Mouse (Mus musculus) heart, adult 2 months (tissue): ENCODE data around the gene Cnga2. TPM values are rescaled to one million over a fixed set of nuclear protein-coding genes. Genes with fewer than 3 reads are reported as not detected.

ENCODE experiments used
- DNase-seq, 2 experiments: peaks; one replicate each; pipeline ENCODE4 v3.0.0; 2021
- H3K27ac ChIP-seq: fragments of 200-600 bp; 2 replicates; pipeline ENCODE4 v1.8.1; 2022
- H3K27me3 ChIP-seq: fragments of 200-500 bp; 2 replicates; pipeline ENCODE4 v1.6.1; 2012; ENCODE audit warnings: mild to moderate bottlenecking, low read length, inconsistent platforms, mixed read lengths; ENCODE audit not compliant: control insufficient read depth, insufficient read depth
- H3K36me3 ChIP-seq: fragments of 200-500 bp; 2 replicates; pipeline ENCODE4 v1.6.1; 2012; ENCODE audit warnings: low read length, inconsistent platforms; ENCODE audit not compliant: control insufficient read depth, insufficient read depth
- H3K4me1 ChIP-seq: fragments of 200-500 bp; 2 replicates; pipeline ENCODE4 v1.6.1; 2011; ENCODE audit warnings: low read length; ENCODE audit not compliant: control insufficient read depth, insufficient read depth
- H3K4me3 ChIP-seq: fragments of 200-600 bp; 2 replicates; pipeline ENCODE4 v1.8.1; 2022
- H3K79me2 ChIP-seq: fragments of 200-500 bp; replicated peaks from 2 replicates; pipeline ENCODE4 v1.6.1; 2012; ENCODE audit warnings: mild to moderate bottlenecking, inconsistent platforms, low read length, moderate library complexity, mixed read lengths; ENCODE audit not compliant: control insufficient read depth, insufficient read depth
- H3K9ac ChIP-seq: fragments of 200-500 bp; 2 replicates; pipeline ENCODE4 v1.6.1; 2012; ENCODE audit warnings: low read depth, mild to moderate bottlenecking, control low read depth, inconsistent platforms, low read length, mixed read lengths
- CTCF ChIP-seq: fragments of 200-600 bp; IDR thresholded peaks from 2 replicates; pipeline ENCODE4 v1.8.1; 2022; ENCODE audit warnings: antibody characterized with exemption, mild to moderate bottlenecking, moderate library complexity
- EP300 ChIP-seq: fragments of 200-500 bp; IDR thresholded peaks from 2 replicates; pipeline ENCODE4 v1.6.1; 2011; ENCODE audit warnings: low read depth, low read length, control low read depth; ENCODE audit not compliant: insufficient read depth
- POLR2A ChIP-seq: fragments of 200-500 bp; IDR thresholded peaks from 2 replicates; pipeline ENCODE4 v1.6.1; 2011; ENCODE audit warnings: mild to moderate bottlenecking, low read depth, low read length, control low read depth; ENCODE audit not compliant: insufficient read depth
- WGBS: fragments of 180-500 bp; shearing (Covaris S2); methylation state at CpG from one replicate; pipeline ENCODE4 v1.1.7; 2018; 5-methylcytosine and 5-hydroxymethylcytosine counted together
- intact Hi-C: fragments of 180-260 bp; cut with DNase I; formaldehyde crosslinking; loops from one replicate; pipeline ENCODE4 v1.15.1; 2025
- polyA plus RNA-seq: library from polyadenylated mRNA; depleted of rRNA; stranded (reverse); fragments of >200 nt; gene quantifications from 2 replicates; pipeline ENCODE4 v1.2.3, GENCODE M21; 2012
- total RNA-seq, 2 experiments: library from RNA; stranded (reverse); gene quantifications; 2 replicates each; pipeline ENCODE4 v1.2.3; 2021

Gene Cnga2
- total and polyA plus RNA-seq, 3 experiments = 0.04 TPM; not detected in 2

GRCm38 (mm10) chrX:71983205-71983604, 8.4 kb upstream of the Cnga2 start:
- no peaks in the 10 kb centered on the region for H3K27me3 ChIP-seq
- no peaks in the 10 kb centered on the region for H3K79me2 ChIP-seq
- H3K4me3 ChIP-seq = no peak overlapping the region
- no peak for TF ChIP-seq POLR2A
- no peak overlapping the region for H3K9ac ChIP-seq
- DNase-seq = no peak
- WGBS = 53% methylated on average over 2 of the region's 2 CpGs
- peaks cover 1% of the 10 kb centered on the region; the same call in 1 of the 2 replicates for H3K4me1 ChIP-seq
- intact Hi-C loops = loop anchor here (10.0 kb wide), 2 partner anchors 112 to 832 kb away; no protein-coding TSS in a partner anchor
- no peak overlapping the region for H3K27ac ChIP-seq
- H3K36me3 ChIP-seq = no peaks in the 10 kb centered on the region

GRCm38 (mm10) chrX:71983775-71984174, 7.9 kb upstream of the Cnga2 start:
- TF ChIP-seq POLR2A (no peak), EP300 (no peak), CTCF (peak; percentile 63)
- Histone ChIP-seq H3K27ac (no peak overlapping the region), H3K4me1 (peaks cover 1% of the 10 kb centered on the region; the same call in 1 of the 2 replicates), H3K36me3 (no peaks in the 10 kb centered on the region), H3K9ac (no peak overlapping the region), H3K79me2 (no peaks in the 10 kb centered on the region), H3K4me3 (no peak overlapping the region), H3K27me3 (no peaks in the 10 kb centered on the region)
- peak; percentile 15 to 28 for DNase-seq
- 77% methylated on average over 1 of the region's 1 CpGs for WGBS
- intact Hi-C loops = loop anchor here (10.0 kb wide), 2 partner anchors 111 to 831 kb away; no protein-coding TSS in a partner anchor

- Histone ChIP-seq H3K9ac (no peak overlapping the region), H3K27me3 (no peaks in the 10 kb centered on the region), H3K79me2 (no peaks in the 10 kb centered on the region), H3K36me3 (no peaks in the 10 kb centered on the region), H3K27ac (no peak overlapping the region), H3K4me3 (no peak overlapping the region), H3K4me1 (no peaks in the 10 kb centered on the region)
- intact Hi-C loops = no loop called here
- 51% methylated on average over 1 of the region's 1 CpGs for WGBS
- TF ChIP-seq CTCF (no peak), EP300 (no peak), POLR2A (no peak)
- DNase-seq = no peak
Observed at GRCm38 (mm10) chrX:71995972-71996371, 4.3 kb downstream of the Cnga2 start.

- Histone ChIP-seq H3K4me3 (no peak overlapping the region), H3K27me3 (no peaks in the 10 kb centered on the region), H3K4me1 (peaks cover 5% of the 10 kb centered on the region), H3K36me3 (no peaks in the 10 kb centered on the region), H3K79me2 (no peaks in the 10 kb centered on the region), H3K27ac (no peak overlapping the region), H3K9ac (no peak overlapping the region)
- intact Hi-C loops = loop anchor here (5.0 to 10.0 kb wide), 3 partner anchors 48 to 265 kb away; partner anchors contain the start of genes Gabre, Prrg3 and Vma21
- TF ChIP-seq POLR2A (no peak), CTCF (no peak), EP300 (no peak)
- DNase-seq = no peak
Observed at GRCm38 (mm10) chrX:72009930-72010329, 18.3 kb downstream of the Cnga2 start.

- intact Hi-C loops = loop anchor here (5.0 to 10.0 kb wide), 3 partner anchors 50 to 263 kb away; partner anchors contain the start of genes Gabre, Prrg3 and Vma21
- WGBS = 25% methylated on average over 9 of the region's 9 CpGs
- no peak for TF ChIP-seq CTCF
- 0 out of 2 replicates have a peak, but pooled peaks have one; percentile 34 for TF ChIP-seq EP300
Observed at GRCm38 (mm10) chrX:72012236-72012635, 20.6 kb downstream of the Cnga2 start.

GRCm38 (mm10) chrX:72012804-72013203, 21.2 kb downstream of the Cnga2 start:
- TF ChIP-seq POLR2A = no peak
- peak; percentile 64 for TF ChIP-seq CTCF
- no peak for TF ChIP-seq EP300
- 25% methylated on average over 3 of the region's 3 CpGs for WGBS
- intact Hi-C loops = loop anchor here (5.0 to 10.0 kb wide), 3 partner anchors 51 to 262 kb away; partner anchors contain the start of genes Gabre, Prrg3 and Vma21

More at GRCm38 (mm10) chrX:72012236-72012635, 20.6 kb downstream of the Cnga2 start:
- H3K4me1 ChIP-seq = peaks cover 2% of the 10 kb centered on the region
- H3K9ac ChIP-seq = no peak overlapping the region
- no peak overlapping the region for H3K4me3 ChIP-seq
- no peaks in the 10 kb centered on the region for H3K27me3 ChIP-seq
- DNase-seq = peak; percentile 28 to 52
- H3K36me3 ChIP-seq = no peaks in the 10 kb centered on the region
- no peaks in the 10 kb centered on the region for H3K79me2 ChIP-seq
- H3K27ac ChIP-seq = peak overlapping the region; percentile 51

More at GRCm38 (mm10) chrX:72012804-72013203, 21.2 kb downstream of the Cnga2 start:
- no peaks in the 10 kb centered on the region for H3K79me2 ChIP-seq
- H3K9ac ChIP-seq = 0 out of 2 replicates have a peak overlapping the region, but pooled peaks have one; percentile 39
- no peak overlapping the region for H3K4me3 ChIP-seq
- no peaks in the 10 kb centered on the region for H3K36me3 ChIP-seq
- H3K27ac ChIP-seq = peak overlapping the region; percentile 51
- DNase-seq = peak; percentile 21 to 52
- peaks cover 2% of the 10 kb centered on the region for H3K4me1 ChIP-seq
- no peaks in the 10 kb centered on the region for H3K27me3 ChIP-seq
